Mouse (Mus musculus) E14TG2a.4 (cell line): Measurements from ENCODE around the gene Cd40.

ENCODE experiments used
- CTCF ChIP-seq: conservative IDR thresholded peaks from 2 replicates; pipeline ENCODE4 v1.5.1; 2014; ENCODE audit warnings: low read length
- POU5F1 ChIP-seq: IDR thresholded peaks from 2 replicates; pipeline ENCODE4 v1.6.1; 2014; ENCODE audit warnings: low read length, borderline replicate concordance

DNA sequence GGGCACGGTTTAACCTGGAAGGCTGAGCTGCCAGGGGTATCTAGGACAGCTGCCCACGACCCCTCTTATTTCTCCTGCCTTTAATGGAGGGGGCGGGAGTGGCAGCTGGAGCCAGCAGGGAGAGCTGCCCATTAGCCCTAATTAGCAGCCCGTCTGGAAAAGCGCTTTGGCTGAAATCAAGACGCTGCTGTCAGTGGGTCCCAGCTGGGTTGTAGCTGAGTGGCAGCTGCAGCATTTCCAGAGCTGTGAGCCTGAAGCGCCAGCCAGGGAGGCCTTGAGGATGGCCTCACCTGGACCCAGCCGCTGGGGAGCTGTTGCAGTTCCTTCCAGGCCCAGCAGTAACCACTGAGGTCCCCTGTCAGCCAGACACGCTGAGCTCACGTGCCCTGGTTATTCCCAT, 40.9 kb downstream of the Cd40 start:
- TF ChIP-seq CTCF: no peak
- no peak for TF ChIP-seq POU5F1
